Mouse (Mus musculus) left cerebral cortex, postnatal 36 days (tissue): Measurements from ENCODE around the gene Lbp. TPM values are rescaled to one million over a fixed set of nuclear protein-coding genes. Genes with fewer than 3 reads are reported as not detected.

Experiments used
- DNase-seq, 2 experiments: peaks; one replicate each; pipeline ENCODE4 v3.0.0; 2021 to 2022; ENCODE audit warnings: low spot score in 2 of 2, mixed read lengths in 1 of 2
- intact Hi-C: fragments of 180-260 bp; cut with DNase I; formaldehyde crosslinking; loops from one replicate; pipeline ENCODE4 v1.15.1; 2025
- total RNA-seq, 2 experiments: library from RNA; stranded (reverse); gene quantifications; 2 replicates each; pipeline ENCODE4 v1.2.3; 2021

The Lbp gene
- 1 to 10 TPM; 1.6 to 2.2 TPM for total RNA-seq

DNA sequence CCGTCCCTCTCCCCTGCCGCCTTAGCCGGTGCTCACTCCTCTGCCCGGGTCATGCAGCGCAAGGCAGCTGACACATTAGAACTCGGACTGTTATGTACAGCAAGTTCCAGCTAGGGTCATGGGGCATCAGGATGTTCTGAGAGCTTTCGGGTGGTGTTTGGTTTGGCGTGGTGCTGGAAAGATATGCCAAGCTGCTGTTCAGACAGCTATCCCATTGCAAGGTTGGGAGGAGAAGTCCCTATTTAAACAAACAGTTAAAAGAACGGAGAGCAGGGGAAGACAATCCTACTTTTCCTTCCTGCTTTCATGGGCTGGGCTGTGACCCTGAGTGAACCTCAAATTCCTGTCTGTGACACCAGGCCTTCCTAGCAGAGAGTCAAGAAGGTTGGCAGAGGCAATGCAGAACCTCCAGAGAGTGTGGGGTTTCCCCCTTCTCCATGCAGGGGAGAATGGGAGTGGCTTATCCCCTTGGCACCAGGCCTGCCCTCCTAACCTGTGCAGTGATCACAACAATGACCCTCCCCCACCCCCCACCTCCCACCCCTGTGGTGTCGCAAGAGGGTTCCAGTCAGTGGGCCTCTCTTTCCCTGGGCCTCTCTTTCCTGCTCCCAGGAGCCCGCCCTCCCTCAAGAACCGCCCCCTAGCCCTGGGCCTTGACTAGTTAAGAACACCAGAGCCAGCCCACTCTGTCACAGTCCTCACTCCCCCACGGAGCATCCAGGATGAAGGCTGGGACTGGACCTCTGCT is at the start of gene Lbp:
Lbp (plus strand) TSS at position 546 of the 748 bp plus-strand sequence.
- intact Hi-C loops: no loop called here
- DNase-seq: no peak

DNA sequence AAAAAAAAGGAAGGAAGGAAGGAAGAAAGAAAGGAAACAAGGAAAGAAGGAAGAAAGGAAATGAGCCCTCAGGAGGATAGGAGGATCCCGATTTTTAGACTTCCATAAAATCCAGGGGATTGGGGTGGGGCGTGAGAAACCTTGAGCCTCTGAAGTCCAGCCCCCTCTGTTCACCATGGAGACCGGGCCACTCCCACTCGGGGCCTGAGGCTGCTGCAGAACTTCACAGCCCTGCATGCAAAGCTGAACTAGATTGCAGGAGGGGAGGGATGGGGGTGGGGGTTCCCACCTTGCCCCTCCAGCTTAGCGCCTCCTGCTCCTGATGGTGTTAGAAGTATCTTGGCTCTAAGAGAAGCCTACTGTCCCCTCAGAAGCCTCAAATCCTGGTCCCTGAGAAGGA is 49.4 kb upstream of the Lbp start:
- intact Hi-C loops: no loop called here
- DNase-seq: no peak

DNA sequence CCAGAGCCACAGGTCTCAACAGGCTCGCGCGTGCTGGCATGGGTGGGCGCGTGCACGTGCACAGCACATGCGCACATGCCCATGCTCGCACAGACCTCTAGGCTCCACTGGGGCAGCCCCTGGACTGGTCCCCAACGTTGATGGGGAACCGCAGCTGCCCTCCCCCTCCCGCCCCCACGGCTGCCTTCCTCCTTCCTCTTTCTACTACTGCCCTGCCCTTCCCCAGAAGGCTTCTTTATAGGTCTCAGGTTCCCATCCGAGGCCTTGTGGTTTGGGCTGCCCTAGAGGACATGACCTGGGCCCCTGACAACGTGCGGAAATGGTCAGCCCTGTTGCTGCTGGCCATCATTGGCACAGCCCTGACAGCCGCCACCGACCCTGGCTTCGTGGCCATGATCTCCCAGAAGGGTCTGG is 48.3 kb upstream of the Lbp start, which contains the start of gene Bpi:
Bpi (plus strand) TSS at position 90 of the 414 bp plus-strand sequence.
- intact Hi-C loops: loop anchor here (1.0 to 2.0 kb wide), 2 partner anchors 49 to 82 kb away; no protein-coding TSS in a partner anchor
- DNase-seq: no peak

DNA sequence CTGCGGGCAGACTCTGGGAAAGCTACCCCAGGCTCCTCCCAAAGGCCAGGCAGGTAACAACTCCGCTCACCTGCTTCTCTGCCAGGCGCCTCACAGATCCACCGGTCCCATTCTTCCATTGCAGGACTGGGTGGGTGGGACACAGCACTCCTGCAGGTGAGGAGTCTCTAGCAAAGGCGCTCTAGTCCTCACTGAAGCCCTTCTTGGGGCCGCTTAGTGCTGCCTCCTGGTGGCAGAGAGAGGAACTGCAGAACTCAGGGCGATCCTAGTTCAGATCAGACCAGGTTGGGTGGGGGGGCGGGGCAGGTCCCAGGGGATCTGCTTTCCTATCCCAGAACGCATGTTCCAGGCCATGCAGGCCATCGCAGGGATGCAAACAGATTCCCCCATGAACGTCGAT is 47.5 kb upstream of the Lbp start:
- DNase-seq: peak; percentile 32 to 34
- intact Hi-C loops: loop anchor here (1.0 to 2.0 kb wide), 2 partner anchors 50 to 82 kb away; no protein-coding TSS in a partner anchor

DNA sequence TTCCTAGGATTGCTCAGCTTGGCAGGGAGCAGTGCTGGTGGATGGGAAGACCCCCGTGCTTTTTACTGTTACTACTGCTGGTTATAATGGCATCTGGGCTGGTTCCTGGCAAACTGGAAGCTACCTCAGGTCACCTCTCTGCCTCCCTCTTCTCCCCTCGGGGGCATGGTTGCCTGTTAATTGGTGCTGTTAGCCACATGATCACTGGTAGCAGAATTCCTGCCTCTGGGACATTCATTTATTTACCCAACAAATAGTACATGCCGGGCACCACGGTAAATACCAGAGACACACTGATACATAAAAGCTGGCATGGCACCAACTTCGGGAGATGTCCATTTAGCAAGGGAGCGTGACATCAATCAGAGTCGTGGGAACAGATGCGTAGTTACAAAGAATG is 46.8 kb upstream of the Lbp start:
- no peak for DNase-seq
- intact Hi-C loops: loop anchor here (2.0 kb wide), 1 partner anchor 51 kb away; no protein-coding TSS in a partner anchor

DNA sequence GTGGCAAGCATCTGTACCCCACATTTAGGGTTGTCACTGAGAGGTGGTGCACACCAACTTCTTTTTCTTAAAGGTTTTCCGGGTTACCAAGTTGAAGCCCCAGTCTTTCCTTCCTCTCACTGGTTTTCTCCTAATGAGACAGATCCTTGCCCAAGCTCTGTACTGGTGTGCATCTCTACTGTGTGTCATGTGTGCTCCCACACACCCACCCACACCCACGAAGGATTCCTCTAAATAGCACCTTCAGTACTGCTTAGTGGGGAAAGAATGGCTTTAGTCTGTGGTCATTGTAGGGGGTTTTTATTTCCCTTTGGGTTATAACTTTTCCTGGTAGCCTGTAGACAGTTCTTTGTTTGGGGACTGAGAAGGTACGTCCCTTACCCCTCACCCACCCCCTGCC is 41.4 kb upstream of the Lbp start:
- intact Hi-C loops: no loop called here
- DNase-seq: peak in 1 of 2 experiments; percentile 28

DNA sequence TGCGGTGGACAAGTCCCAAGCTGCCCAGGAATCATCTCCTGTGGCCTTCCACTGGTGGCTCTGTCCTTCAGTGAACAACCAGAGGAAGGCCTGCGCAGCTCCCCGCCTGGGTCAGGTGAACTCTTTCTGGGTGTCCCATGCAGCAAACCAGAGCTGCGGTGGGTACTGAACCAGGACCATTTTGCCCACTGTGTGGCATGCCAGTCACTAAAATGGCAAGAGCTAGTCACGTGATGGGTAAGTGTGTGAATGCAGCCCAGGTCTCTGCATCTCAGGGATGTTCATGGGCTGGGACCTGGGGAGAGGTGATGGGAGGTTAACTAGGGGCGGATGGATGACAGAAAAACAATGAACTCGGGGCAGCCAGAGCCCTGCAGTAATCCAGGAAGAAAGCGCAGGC is 36.3 kb upstream of the Lbp start:
- DNase-seq: no peak
- intact Hi-C loops: no loop called here

DNA sequence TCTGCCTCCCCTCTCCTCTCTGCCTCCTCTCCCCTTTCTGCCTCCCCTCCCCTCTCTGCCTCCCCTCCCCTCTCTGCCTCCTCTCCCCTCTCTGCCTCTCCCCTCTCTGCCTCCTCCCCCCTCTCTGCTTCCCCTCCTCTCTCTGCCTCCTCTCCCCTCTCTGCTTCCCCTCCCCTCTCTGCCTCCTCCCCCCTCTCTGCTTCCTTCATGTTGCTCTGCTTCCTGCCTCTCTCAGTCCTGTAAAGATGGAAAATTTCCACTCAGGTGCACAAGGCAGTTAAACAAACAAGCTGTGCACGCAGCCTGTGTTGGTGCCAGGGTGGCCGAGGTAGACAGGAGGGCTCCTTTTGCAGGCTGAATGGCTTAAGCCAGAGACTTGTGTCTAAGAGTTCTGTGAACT is 32.6 kb upstream of the Lbp start:
- intact Hi-C loops: no loop called here
- no peak for DNase-seq

DNA sequence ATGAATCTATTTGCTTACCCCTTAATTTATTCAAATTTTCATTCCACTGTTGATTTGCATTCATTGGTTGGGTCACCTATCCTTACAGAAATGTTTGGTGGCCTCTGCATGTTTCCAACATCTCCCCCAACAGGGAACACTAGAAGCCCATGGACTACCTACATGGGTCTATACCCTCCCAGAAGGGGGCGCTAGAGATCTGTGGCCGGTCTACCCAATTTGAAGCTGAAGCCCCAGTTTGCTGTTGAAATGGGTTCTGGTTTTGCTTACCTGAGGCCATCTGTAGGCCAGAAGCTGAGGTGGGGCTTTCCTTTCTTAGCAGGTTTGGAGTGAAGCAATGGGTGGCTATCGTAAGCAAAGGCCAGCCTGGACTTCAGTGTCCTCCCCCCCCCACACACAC is 30.9 kb upstream of the Lbp start:
- DNase-seq: no peak
- intact Hi-C loops: no loop called here

DNA sequence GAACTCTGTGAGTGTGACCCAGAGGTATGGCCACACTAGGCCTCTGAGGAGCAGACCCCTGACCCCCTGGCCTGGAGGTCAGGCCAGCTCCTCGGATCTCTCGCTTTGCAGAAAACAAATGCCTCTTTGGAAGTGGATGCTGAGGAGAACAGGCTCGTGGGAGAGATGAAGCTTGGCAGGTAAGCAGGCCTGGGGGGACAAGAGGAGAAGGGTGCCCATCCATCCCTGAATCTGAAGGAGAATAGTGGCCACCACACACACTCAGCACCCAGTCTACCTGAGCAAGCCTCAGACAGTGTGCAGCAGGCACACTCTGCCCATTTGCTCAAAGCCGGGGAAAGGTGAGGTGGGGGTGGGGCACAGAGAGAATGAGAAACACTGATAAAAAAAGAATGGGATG is 30.5 kb upstream of the Lbp start:
- no peak for DNase-seq
- intact Hi-C loops: no loop called here

DNA sequence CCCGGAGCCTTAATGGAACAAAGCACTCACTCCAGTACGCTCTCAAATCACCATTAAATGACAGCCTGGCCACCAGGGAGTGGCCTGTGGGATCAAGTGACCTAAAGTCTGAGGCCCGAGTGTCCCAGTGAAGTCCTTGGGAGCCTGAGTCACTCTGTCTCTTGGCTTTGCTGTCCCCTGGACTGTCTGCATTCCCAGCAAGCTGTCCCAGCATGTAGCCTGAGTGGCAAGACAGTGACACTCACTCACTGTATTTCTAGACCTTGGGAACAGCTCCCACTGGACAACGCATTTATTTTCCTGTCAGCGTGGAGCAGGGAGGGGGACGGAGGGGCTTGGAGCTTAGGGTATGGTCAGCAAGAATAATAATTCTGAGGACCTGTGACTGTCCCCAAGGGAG is 29.8 kb upstream of the Lbp start:
- no peak for DNase-seq
- intact Hi-C loops: no loop called here

DNA sequence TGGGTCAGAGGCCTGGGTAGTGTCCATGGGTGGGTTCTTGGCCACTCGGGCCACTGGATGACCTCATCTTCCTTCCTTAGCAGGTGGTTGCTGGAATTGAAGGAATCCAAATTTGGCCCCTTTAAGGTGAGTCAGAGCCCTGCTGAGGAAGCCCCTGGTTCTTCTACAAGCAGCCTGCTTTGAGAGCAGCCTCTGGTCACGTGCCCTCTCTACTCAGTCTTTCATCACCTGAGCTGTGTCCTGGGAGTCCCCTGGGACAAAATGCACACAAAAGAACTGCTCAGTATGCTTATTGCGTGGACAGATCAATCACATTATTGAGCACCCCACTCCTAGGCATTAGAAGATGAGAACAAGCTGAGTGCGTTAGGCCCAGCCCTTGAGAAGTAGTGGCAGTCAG is 29.4 kb upstream of the Lbp start:
- no peak for DNase-seq
- intact Hi-C loops: no loop called here

DNA sequence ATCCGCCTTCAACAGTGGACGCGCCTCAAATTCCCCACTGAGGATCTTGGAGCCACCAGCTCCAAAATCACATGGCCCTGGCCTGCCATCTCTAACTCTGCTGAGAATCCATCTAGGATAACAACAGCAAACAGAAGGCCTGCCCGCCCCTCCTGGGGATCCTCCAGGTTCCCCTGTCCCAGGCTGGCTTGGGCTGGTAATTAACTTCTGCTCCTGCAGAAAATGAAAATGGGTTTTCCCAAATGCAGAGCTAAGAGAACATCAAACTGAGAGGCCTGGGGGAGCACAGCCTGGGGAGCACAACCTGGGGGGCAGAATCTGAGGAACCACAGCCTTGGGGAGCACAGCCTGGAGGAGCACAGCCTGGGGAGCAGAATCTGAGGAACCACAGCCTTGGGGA is 26.6 kb upstream of the Lbp start:
- intact Hi-C loops: loop anchor here (5.0 kb wide), 1 partner anchor 63 kb away; no protein-coding TSS in a partner anchor
- DNase-seq: no peak

DNA sequence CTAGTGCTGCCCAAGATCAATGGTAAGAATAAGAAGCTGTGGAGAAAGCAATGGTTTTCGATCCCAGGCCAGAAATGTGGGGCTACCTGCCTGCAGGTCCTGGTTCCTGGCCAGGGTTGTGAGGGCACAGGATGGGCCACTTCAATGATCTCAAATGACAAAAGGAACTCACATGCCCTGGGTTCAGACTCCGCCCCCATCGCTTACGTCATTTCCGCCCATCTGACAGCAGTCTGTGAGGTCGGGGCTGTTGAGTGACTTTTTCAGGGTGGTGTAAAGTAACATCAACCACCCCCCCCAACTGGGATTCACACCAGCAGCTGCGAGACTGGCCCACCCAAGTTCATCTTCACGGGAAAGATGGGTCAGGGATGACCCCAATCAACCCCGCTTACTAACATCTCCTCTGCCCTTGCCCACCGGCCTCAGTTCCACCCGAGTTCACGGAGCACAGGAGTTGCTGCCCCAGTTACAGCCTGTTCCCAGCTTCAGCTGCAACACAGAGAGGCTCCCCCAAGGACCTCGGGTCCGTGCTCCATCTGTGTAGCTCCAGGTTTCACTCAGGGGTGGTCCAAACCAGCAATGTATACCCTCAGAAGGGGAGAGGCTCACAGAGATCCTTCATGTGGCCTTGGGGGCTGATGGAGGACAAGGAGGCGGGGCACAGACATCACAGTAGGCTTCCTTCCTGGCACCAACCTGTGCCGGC is 24.6 kb upstream of the Lbp start:
- intact Hi-C loops: loop anchor here (5.0 kb wide), 1 partner anchor 61 kb away; no protein-coding TSS in a partner anchor

DNA sequence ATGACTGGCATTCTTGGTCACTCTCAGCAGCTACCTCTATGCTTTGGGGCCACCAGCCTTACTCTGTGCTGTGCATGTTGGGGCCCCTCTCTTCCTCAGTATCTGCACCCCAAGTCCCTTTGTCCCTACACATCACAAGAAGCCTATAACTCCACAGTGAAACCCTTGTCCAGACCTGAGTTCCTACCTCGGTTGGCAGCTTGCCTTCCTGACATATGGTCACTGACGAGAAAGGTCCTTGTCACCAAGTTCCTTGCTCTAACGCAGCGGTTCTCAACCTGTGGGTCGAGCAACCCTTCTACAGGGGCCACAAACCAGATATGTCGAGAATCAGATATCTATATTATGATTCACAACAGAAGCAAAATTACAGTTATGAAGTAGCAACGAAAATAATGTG is 23.2 kb upstream of the Lbp start:
- intact Hi-C loops: loop anchor here (5.0 kb wide), 1 partner anchor 59 kb away; no protein-coding TSS in a partner anchor

More for the DNA sequence above, 24.6 kb upstream of the Lbp start:
- DNase-seq: no peak

DNA sequence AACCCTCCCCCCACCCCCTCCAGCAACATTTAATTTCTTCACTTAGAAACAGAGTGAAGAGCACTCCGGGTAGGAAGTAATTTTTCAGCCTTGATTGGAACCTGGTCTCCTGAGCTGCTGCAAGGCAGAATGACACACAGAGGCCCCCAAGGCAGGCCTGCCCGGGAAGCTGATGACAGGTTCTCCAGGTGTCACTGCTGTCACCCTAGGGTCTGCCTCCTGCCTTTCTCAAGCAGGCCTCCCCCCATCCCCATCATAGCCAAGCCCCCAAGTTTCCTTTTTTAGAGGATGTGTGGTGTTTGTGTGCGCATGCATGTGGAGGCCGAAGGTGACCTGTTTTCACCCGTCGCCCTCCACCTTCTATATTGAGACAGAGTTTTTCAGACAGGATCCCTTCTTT is 22.5 kb upstream of the Lbp start:
- intact Hi-C loops: loop anchor here (5.0 kb wide), 1 partner anchor 59 kb away; no protein-coding TSS in a partner anchor
- no peak for DNase-seq

More for the DNA sequence above, 23.2 kb upstream of the Lbp start:
- DNase-seq: no peak

DNA sequence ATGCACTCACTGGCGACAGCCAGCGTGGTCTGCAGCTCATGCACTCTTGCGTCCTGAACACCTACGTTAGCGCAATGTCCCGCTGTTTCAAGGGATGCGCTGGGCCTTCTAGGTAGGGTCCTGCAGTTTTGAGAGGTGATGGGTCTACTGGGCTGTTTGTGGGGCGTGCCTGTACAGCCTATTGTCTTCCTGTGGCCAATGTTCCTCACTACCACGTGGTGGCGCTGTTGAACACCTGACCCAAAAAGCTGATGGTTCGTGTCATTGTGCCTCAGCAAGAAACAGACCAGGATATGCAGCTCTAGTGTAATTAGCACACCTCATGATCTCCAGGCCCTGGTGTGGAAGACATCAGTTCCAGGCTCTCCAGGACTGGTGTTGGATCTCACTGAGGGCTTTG is 21.7 kb upstream of the Lbp start:
- DNase-seq: peak in 1 of 2 experiments; percentile 33
- intact Hi-C loops: loop anchor here (5.0 kb wide), 1 partner anchor 58 kb away; no protein-coding TSS in a partner anchor

DNA sequence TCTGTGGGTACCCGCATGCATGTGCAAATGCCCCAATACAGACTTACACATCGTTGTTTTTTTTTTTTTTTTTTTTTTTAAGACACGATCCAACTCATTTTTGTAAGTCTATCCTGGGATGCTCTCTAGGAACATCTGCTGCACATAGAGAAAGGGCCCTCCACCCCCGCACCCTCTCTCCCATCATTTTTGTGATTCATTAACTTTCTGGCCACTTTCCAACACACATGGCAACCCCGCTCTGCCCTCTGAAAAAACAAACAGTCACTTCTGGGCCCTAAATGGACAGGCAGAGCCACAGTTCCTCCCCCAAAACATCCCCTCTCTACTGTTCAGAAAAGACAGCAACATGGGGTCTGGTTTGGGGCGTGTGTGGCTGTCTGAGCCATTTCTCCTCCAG is 20.6 kb upstream of the Lbp start:
- intact Hi-C loops: no loop called here
- DNase-seq: no peak

DNA sequence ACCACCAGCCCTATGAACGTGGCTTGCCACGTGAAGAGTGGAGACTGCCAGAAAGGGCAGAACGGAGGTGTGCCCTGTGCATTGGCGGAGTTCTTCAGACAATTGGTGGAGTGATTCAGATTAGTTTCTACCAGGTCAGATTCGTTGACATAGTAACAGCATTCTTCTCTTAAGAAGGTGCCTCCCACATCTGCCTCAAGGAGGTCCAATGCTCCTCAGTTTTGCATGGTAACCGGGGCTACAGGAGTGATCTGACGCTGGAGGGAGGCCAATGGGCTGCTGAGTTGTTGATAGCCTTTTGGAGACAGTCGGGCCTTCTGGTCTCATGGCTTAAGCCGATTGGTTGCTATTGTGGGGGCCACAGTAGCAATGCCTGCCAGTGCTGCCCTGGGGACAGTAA is 10.6 kb upstream of the Lbp start:
- no peak for DNase-seq
- intact Hi-C loops: no loop called here

DNA sequence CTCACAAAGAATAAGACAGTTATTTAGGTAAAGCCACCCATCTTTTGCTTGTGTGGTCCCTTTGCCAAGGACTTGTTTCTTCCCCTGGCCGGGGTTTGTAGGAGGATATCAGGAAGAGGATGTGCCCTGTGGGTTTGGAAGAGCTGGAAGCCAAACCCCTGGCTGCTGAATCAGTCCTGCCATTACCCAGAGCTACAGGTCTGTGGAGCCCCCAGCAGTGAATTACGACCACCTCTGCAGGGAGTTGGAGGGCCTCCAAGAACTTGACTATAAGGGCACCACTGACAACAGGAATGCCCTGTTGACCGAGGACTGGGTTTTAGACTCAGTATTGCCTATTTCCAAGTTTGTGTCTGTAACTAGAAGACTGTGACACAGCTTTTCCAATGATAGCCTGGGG is 7.1 kb upstream of the Lbp start:
- no peak for DNase-seq
- intact Hi-C loops: no loop called here

DNA sequence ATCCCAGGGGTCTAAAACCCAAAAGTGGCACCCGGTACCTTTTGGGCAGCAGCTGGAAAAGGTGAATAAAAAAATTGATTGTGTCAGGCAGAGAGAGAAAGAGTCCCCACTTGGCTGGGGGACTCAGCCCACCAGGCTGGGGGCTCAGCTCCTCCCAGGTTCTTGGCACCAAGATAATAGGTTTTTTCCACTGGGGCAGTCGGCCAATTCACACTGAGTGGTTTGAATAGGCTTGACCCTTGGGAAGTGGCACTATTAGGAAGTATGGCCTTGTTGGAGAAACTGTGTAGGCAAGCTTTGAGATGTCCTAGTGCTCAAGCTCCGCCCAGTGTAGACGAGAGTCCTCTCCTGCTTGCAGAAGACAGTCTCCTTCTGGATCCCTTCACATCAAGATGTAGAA is 6.6 kb upstream of the Lbp start:
- intact Hi-C loops: no loop called here

More for the DNA sequence above, 6.6 kb upstream of the Lbp start:
- no peak for DNase-seq
